Mouse (Mus musculus) neutrophil, adult 5-6 weeks (primary cell): Measurements from ENCODE around the gene Gba2. TPM values are rescaled to one million over a fixed set of nuclear protein-coding genes. Genes with fewer than 3 reads are reported as not detected.
A peak's percentile ranks its signal among the peaks of the same experiment; 100 is the strongest.
"Not testable (repeated sequence)": the region's sequence is repeated elsewhere in the genome, so short reads cannot be mapped to it uniquely, and the experiment has no call there.

Experiments used
- ATAC-seq: fragments of 151-379, 151-347 bp; 2 replicates; pipeline ENCODE4 v1.8.0; 2017; ENCODE audit warnings: mild to moderate bottlenecking, moderate TSS enrichment; ENCODE audit not compliant: insufficient number of reproducible peaks, poor library complexity, low FRiP score, severe bottlenecking; ENCODE audit errors: extremely low read depth
- total RNA-seq: library from RNA; stranded (forward); fragments of 200-1000 nt; gene quantifications from 2 replicates; pipeline ENCODE4 v1.2.3, GENCODE M21; 2017

The Gba2 gene
- 22.2 and 23.2 TPM in 2 replicates for total RNA-seq

DNA sequence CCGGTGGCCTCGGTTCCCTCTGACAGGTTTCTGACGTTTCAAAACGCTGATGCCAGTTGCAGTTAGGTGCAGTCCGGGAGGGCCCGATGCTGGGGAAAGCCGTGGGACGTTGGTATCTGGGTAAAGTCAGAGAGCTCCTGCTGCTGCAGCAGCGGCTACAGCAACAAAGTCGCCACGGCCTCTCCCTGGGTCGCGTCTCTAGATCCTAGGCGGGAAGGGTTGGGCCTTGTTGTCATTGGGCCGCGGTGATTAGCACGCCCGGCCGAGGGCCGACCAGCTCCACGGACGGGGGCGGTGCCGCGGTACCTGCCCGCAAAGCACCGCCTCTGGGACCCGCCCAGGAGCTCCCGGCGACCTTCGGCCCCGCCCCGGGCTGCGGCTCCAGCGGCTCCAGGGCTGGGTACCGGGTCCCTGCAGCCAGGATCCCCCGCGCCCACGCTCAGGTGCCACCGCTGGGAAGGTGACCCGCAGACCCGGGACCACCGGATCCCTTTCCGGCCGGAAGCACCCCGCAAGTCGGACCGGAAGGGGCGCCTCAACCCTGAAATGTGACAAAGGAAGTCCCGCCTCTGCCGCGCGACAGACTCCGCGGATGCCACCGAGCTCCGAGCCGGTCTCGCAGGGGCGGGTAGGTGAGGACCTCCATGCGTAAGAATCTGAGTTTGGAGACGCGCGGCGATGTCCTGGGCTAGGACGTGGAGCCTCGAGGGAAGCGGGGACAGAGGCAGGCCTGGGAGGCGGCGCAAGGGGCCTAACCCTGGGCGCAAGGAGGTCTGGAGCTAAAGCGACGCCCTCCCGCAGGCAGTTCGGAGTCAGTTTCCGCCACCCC lies at the start of gene Gba2, which contains the start of gene Rgp1:
Gene Gba2, minus strand, starts transcription at position 498 of the 829 bp plus-strand sequence.
Gene Rgp1, plus strand, starts transcription at position 340 of the 829 bp plus-strand sequence.
- ATAC-seq = peak; percentile 83

DNA sequence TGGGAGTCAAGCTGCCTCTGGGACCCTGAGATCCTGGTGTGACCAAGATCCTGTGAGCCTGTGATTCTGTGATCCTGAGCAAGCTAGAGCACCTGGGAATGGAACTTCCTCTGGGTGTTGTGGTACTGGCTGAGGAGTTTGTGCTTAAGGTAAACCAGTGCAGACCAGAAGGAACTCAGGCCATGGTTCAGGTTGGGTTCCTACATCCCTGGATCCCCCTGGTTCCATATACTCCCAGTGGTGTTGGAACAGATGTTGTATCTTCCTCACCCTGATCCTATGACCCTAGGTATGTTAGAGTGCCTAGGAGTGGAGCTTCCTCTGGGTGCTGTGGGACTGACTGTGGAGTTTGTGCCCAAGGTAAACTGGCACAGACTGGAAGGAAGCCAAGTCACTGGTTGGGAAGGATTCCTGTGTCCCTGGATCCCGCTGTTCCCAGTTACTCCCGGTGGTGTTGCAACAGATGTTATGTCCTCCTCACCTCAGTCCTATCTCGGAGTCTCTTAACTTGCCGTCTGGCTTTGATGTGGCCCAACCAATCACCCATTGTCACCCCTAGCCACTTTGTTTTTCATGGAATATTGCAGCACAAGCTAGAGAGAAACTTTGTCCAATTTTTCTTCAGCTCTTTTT lies 41.6 kb upstream of the Gba2 start:
- no peak for ATAC-seq

DNA sequence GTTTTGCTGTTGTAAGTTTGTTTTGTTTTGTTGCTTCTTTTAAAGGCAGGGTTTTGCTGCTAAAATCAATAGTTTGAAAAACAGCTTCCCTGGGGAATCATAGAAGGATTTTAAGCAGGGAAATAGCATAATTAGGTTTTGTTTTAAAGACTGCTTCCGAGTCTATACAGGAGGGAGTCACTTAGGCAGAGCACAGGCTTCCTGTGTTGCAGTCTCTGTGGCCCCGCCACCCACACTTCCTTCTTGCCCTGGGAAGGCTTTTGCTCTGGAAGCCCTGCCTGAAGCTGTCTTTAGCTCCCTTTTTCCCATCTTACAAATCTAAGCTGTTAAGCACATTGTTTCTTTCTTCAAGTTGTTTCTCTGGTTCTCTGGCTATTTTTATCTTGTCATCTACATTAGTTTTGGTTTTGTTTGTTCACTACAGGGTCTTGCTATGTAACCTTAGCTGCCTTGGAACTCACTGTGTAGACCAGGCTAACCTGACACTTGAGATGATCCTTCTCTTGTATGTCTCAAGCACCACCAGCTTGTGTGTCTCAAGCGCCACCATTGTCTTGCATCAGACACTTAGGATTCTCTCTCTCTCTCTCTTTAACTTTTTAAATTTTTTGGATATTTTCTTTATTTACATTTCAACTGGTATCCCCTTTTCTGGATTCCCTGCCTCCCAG lies 34.5 kb upstream of the Gba2 start:
- no peak for ATAC-seq

DNA sequence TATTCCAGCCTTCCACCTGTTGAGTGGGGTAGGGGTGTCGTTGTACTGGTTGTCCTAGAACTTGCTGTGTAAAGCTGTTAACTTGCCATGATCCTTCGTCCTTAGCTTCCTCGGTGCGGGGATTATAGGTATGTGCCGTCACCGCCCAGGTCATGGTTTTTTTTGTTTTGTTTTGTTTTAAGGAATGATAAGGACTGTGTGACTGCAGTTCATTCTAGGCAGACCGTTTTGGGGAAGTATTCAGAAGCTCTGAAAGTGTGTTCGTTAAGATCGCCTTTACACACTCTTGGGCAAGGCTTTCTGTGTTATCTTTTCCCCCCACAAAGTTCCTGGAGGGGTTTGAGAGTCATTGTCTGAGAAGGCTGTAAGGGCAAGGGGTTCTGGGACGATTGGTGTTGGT lies 33.9 kb upstream of the Gba2 start:
- ATAC-seq = no peak

DNA sequence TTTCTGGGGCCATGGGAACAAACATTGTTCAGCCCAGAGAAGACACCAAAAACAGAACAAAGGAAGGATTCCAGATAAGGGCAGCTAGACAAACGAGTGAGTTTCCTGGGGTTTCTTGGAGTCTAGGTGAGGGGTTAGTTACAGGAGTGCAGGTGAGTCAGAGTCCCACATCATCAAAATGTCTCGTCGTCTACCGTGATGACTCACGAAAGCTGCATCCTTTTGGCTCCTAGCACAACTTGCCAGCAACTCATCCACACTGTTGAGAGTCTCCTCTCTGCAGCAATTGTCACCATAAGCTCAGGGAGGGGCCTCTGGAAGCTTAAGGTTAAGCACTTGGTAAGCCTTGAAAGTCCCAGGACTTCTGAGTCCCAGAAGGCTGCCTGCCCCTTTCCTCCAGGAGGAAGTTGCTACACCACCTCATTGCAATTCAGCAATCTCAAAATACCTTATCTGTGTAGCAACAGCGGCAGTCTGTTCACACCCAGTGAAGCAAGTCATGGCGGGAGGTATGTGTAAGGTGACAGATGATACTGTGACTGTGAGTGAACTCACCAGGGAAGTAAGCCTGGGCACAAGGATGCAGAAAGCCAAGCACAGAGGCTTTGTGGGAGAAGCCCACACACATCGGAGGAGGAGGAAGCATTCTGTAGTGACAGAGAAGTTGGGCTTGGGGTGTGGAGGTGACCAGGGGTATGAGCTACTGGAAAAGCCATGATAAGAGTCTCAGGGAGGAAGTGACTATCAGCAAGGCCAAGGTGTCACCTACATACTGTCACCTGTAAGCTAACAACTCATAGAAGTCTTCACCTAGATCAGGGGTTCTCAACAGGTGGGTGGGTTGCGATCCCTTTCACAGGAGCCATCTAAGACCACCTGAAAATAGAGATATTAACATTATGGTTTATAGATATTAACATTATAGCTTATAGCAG lies 26.3 kb upstream of the Gba2 start:
- peak; percentile 36; the same call in 1 of the 2 replicates for ATAC-seq

DNA sequence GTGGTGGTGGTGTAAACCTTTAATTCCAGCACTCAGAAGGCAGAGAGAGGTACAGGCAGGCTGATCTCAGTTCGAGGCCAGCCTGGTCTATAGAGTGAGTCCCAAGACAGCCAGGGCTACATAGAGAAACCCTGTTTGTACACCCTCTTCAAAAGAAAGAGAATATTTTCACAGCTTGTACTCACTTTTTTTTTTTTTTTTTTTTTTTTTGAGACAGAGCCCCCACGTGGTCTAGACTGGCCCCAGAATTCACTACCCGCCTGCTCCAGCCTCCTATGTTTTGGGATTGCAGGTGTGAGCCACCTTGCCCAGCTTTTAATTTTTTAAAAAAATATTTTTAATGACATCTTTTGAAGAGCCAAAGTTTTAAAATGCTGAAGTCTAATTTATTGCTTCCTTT lies 25.4 kb upstream of the Gba2 start:
- ATAC-seq = no peak

DNA sequence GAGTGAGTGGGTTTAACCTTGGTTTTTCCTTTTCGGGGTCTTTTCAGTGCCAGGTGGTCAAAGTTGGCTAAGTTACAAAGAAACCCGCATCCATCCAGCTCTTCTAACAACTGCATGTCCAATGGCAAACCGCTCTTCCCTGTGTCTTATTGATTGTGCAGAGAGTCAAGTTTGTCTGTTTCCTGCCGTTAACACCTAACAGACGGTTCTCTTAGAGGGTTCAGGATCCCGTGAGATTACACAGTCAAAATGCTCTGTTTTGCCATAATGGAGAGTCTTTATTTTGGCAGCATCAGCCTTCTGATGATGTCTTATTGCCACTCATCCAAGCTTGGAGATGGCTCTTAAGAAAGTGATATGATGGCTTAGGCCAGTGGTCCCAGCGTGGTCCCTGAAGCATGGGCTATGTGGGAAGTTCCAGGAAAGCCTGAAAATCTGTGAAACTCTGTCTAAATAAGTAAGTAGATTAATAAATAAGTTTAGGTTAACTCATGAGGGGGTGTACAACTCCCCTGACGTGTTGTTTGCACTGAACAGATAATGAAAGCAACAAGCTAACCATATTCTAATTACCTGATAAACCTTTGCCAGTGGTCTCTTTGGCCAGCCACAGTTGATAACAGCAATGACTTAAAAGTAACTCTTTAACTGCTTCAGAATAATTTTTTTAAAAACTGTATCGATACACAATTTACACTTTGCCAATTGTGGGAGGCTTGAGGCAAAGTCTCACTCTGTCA lies 21.7 kb upstream of the Gba2 start:
- no peak for ATAC-seq

DNA sequence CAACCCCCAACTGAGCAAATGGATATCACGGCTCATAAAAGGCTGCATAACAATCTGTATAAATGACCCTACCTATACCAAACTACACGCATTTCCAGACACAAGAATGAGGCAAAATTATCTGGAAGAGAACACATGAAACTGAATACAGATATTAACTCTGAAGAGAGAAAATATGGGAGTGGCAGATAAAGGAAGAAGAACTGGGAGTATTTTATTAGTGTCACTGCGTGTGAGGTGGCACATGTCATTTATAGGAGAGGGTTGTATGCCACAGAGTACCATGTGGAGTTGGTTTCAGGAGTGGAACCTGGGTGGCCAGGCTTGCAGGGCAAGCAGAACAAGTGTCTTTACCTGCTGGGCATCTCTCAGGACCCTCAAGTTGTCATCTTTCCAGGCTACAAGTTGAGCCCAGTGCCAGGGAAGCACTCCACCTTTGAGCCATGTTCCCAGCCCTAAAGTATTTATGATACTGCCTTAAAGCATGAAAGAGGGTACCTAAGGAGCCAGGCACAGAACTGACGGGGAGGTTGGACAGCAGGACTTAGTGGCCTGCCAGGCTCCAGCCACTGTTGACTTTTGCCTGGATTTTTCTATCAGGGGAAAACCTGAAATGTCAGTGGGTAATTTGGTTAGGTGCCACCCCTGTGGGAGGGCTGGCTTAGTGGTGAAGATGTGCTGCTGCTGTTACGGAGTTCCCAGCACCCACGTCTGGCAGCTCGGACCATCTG lies 20.1 kb upstream of the Gba2 start:
- ATAC-seq = no peak

DNA sequence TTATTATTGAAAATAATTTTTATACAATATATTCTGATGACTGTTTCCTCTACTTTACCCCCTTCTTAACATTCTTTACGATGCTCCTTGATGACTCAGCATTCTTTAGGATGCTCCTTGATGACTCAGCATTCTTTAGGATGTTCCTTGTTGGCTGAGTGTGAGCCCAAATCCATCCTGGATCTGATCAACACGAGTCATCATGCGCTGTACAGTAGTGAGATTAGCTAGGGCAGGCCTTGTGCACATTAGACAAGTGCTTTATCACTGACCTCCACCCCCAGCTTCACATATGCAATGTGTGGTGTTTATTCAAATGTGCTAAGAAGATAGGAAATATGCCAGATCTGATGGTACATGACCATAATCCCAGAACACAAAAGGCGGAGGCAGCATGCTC lies 19.5 kb upstream of the Gba2 start:
- no peak for ATAC-seq

DNA sequence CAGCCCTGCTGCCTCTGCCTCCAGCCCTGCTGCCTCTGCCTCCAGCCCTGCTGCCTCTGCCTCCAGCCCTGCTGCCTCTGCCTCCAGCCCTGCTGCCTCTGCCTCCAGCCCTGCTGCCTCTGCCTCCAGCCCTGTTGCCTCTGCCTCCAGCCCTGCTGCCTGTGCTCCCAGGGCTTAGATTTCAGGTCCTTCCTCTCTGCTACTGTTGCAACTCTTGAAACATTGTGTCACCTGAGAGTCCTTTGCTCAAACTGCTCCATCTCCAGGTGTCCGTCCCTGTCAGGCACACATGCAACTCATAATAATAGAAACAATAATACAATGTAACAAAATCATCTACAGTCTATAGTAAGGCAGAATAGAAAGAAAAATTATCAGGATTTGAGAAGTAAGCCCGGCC lies 17.9 kb upstream of the Gba2 start:
- not testable (repeated sequence) for ATAC-seq

DNA sequence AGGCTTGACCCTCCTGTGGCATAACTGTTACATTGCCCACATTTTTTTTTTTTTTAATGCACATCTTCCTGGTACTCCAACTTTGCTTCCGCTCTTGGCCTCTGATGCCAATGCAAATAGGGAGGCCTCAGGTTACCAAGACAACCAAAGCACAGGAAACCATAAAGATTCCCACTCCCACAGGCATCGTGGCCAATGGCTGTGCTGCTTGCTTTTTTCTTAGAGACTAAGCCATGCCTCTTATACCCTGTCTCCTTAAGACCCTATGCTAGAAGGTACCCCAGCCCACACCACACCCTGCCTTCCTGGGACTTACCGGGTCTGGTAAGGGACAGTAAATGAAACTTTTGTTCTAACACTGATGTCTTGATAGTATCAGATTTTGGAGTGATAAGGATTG lies 14.8 kb upstream of the Gba2 start:
- ATAC-seq = no peak

DNA sequence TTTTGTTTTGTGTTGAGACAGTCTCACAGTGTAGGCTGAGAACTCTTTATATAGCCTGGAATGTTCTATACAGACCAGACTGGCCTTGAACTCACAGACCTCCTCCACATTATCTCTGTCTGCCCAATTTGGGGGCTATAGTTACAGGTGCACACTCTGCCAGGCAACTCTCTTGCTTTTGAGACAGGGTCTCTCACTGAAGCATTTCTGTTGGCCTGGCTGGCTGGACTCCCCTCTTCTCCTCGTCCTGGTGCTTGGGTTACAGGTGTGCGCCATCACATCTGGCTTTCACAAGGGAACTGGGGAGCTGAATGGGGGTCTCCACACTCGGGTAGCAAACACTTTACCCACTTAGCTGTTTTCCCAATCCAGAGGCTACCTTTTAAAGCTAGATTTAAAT lies 13.3 kb upstream of the Gba2 start:
- ATAC-seq = no peak

DNA sequence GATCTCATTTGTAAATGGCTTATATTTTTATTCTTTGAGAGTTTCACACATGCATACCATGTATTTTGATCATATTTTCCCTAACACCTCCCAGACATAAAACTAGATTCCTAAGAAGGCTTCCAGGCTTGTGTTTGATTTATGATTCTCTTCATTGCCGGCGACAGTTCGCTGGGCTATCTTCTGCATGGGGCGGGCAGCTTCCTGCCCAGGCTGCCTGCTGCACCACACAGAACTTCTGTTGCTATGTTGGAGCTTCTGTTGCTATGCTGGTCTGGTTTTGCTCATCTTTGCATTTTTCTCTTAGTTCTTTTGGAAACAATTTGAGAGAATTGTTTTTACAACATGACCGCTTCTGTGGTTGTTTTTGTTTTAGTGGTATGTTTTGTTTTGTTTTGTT lies 12.9 kb upstream of the Gba2 start:
- no peak for ATAC-seq

DNA sequence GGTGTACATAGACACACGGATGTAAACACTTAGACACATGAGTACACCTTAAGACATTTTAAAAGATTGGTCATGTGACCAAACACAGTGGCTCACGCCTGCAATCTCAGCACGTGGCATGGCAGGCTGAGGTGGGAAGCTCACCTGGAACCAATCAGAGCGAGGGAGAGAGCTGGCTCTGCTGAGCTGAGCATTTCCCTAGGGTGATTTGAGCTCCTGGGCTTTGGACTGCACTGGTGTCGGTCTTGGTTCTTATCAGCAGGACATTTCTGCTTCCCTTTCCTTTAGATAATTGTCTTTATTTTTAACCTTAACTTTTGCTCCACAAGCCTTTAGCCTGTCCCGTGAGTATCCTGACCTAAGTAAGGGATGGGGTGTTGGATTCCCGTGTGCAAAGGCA lies 9.0 kb upstream of the Gba2 start:
- no peak for ATAC-seq

DNA sequence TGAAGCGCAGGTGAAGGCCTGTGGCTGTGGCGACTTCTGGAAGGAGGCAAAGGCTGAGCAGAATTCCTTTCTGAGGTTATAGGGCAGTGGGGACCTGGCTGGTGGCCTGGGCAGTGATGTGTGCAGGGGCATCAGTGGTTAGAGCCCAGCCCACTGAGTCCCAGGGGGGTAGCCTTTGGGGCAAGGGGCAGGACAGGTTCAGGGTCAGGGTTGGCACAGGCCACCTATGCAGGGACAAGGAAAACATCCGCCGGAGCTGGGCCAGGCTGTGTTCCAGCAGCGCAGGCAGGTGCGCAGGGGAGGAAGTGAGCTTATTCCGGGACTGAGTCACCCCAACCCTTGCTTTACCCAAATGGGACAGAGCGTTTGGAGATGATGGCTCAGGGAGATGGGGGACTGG lies 7.7 kb upstream of the Gba2 start:
- ATAC-seq = no peak

DNA sequence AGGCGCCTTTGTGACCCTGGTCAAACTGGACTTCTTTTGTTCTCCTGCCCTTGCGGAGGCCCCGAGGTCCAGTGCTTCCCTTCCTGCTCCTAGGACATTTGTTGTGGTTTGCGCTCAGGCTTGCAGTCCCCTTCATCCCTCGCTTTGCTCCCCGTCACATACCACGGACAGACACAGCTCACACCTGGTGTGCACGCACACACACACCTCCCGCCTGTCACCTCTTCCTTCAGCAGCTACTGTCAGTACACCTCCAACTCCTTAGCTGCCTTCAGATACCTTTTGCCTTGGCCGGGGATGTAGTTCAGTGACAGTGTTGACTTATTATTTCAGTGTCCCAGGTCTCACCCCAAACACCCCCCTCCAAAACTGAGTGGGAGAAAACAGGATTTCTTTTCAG lies 7.0 kb upstream of the Gba2 start:
- ATAC-seq = no peak

DNA sequence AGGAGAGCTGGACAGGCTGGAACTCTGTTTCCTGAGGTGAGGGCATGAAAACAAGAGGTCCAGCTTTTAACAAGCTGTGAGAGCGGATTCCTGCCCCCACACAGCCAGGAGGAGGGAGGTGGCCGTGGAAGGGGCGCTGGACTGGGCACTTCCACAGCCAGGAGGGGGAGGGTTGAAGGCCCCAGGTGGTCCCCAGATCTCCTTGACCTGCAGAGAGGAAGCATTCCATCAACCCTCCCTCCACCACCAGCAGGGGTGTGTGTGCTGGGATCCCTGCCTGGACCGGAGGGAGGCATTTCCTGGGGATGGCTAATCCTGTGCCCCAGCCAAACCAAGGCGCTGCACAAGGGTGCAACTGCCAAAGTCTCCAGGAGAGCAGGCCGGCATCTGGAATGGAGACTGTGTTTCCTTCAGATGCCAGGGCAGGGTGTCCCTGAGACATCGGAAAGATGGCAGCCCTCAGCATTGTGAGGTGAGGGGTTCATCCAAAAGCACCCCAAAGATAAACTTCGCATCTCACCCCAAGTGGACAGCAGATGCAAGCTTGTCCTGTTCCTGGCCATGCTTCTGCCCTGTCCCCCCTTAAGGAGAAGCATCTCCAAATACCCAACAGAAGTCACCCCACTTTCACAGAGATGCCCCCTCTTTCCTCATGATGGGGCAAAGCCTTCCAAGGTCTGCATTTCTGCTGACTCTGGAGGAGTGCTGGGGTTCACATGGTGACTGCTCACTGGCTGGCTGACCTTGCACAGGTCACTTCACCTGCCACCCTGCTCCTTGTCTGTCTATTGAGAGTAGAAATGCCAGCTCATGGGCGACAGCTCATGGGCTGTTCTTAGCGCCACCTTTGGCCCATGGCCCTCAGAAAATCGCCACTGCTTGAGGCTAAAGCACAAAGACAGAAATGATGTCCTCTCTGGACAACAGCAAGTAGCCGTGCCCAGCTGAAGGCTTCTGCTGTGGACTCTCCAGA lies 6.1 kb upstream of the Gba2 start, which contains the start of gene Msmp:
Gene Msmp, minus strand, starts transcription at position 51 of the 973 bp plus-strand sequence.
- ATAC-seq = no peak
